18 mouse cellular contexts compared by ENCODE assay signal in genomic region chr13:11987556-11987955, GRCm38 (mm10).
DNase-seq lines count a peak whose midpoint lies in the region; ATAC-seq and TF ChIP-seq lines count a peak whose summit lies in the region.
"Had no signal": no experiment of that assay in that cellular context is flagged by ENCODE, and none has a peak within 500 bp of the region (broad histone marks: within the 10 kb centered on the region; RNA-seq: fewer than 3 reads in every experiment).

No protein-coding gene starts in this region.

- DNase-seq in layer of hippocampus, adult 2 months (ENCODE audit: low spot score in 2 of 2): no peak
- DNase-seq in layer of hippocampus, postnatal 25 days (ENCODE audit: extremely low spot score in 1 of 2, low spot score in 1 of 2): no peak
- DNase-seq in 416B (ENCODE audit: low read depth): peak; percentile 11
- DNase-seq in adrenal gland, postnatal 10 days: peak; percentile 8
- DNase-seq in thymus, postnatal 4 days: no peak
- DNase-seq: cerebellum, adult 2 months; cerebellum, postnatal 10 days; forebrain, postnatal 0 days; gastrocnemius, postnatal 14 days; heart, adult 2 months; heart, postnatal 36 days had no signal

- H3K27me3 ChIP-seq in neural tube, embryonic 15.5 days (replicated peaks): no peaks in the 10 kb centered on the region
- H3K27me3 ChIP-seq: CH12.LX; forebrain, embryonic 13.5 days; heart, embryonic 12.5 days; hindbrain, embryonic 15.5 days had no signal

- 71% methylated on average over 4 of the region's 4 CpGs for WGBS in neural tube, embryonic 15.5 days

- no peak overlapping the region for H3K9ac ChIP-seq in neural tube, embryonic 15.5 days (replicated peaks)
- H3K9ac ChIP-seq: forebrain, embryonic 13.5 days; forebrain, postnatal 0 days; heart, embryonic 12.5 days; hindbrain, embryonic 15.5 days had no signal

- no peaks in the 10 kb centered on the region for H3K9me3 ChIP-seq in neural tube, embryonic 15.5 days (replicated peaks)
- H3K9me3 ChIP-seq: embryonic facial prominence, embryonic 10.5 days; forebrain, embryonic 13.5 days; heart, embryonic 12.5 days; hindbrain, embryonic 15.5 days had no signal

- peak overlapping the region; percentile 63 for H3K27ac ChIP-seq in layer of hippocampus, adult 2 months
- H3K27ac ChIP-seq in neural tube, embryonic 15.5 days (replicated peaks): no peak overlapping the region
- H3K27ac ChIP-seq: embryonic facial prominence, embryonic 10.5 days; forebrain, embryonic 13.5 days; heart, adult 2 months; hindbrain, embryonic 15.5 days had no signal

- no peak for ATAC-seq in neural tube, embryonic 15.5 days (ENCODE audit: low FRiP score)
- ATAC-seq: forebrain, embryonic 13.5 days; forebrain, postnatal 0 days; intestine, embryonic 16.5 days had no signal

- H3K4me3 ChIP-seq in layer of hippocampus, adult 2 months: no peak overlapping the region
- no peak overlapping the region for H3K4me3 ChIP-seq in neural tube, embryonic 15.5 days (replicated peaks)
- H3K4me3 ChIP-seq: embryonic facial prominence, embryonic 10.5 days; forebrain, embryonic 13.5 days; heart, adult 2 months; heart, embryonic 12.5 days; hindbrain, embryonic 15.5 days had no signal

- no peaks in the 10 kb centered on the region for H3K4me1 ChIP-seq in neural tube, embryonic 15.5 days
- H3K4me1 ChIP-seq: embryonic facial prominence, embryonic 10.5 days; forebrain, embryonic 13.5 days had no signal

- H3K4me2 ChIP-seq in neural tube, embryonic 15.5 days: no peak overlapping the region
- H3K4me2 ChIP-seq: forebrain, embryonic 13.5 days; heart, embryonic 12.5 days; hindbrain, embryonic 15.5 days had no signal

- H3K36me3 ChIP-seq in neural tube, embryonic 15.5 days: no peaks in the 10 kb centered on the region
- H3K36me3 ChIP-seq: embryonic facial prominence, embryonic 10.5 days; hindbrain, embryonic 15.5 days had no signal

- no peak for TF ChIP-seq CTCF in layer of hippocampus, adult 2 months (conservative IDR thresholded peaks at IDR 0.05)

Comparison
In these comparisons a context has a peak if more than half of its experiments do, and no peak if none do; other contexts are left out.
1. DNase-seq: peak in 416B (single experiment) and adrenal gland, postnatal 10 days (single experiment); none in layer of hippocampus, adult 2 months (0 of 2), layer of hippocampus, postnatal 25 days (0 of 2) and thymus, postnatal 4 days (single experiment).